In genomic region chr13:64369805-64370172, GRCm38 (mm10) we compare ENCODE assay signal across 8 mouse cellular contexts. TPM values are rescaled to one million over a fixed set of nuclear protein-coding genes. Genes with fewer than 3 reads are reported as not detected.
DNase-seq lines count a peak whose midpoint lies in the region; ATAC-seq and TF ChIP-seq lines count a peak whose summit lies in the region.

No protein-coding gene starts in this region.

- peak overlapping the region; percentile 76 for H3K4me2 ChIP-seq in midbrain, postnatal 0 days (ENCODE audit: low read depth, low read length, poor library complexity, severe bottlenecking)

- ATAC-seq in granulocyte monocyte progenitor cell, adult 5-6 weeks (replicated peaks; ENCODE audit: poor library complexity, severe bottlenecking): peak; percentile 38
- peak; percentile 83 for ATAC-seq in midbrain, postnatal 0 days (ENCODE audit: low FRiP score)

- H3K9me3 ChIP-seq in midbrain, postnatal 0 days (ENCODE audit: low read length): no peaks in the 10 kb centered on the region

- H3K4me3 ChIP-seq in testis, adult 2 months (ENCODE audit: control insufficient read depth, low read depth, low read length): peak overlapping the region; percentile 86
- peak overlapping the region; percentile 65 for H3K4me3 ChIP-seq in midbrain, postnatal 0 days (ENCODE audit: low read depth, low read length)

- WGBS in midbrain, postnatal 0 days: 0% methylated on average over 28 of the region's 29 CpGs

- peaks cover 2% of the 10 kb centered on the region; the same call in 1 of the 2 replicates for H3K4me1 ChIP-seq in testis, adult 2 months (ENCODE audit: control insufficient read depth, insufficient read depth, low read length)
- 0 out of 2 replicates have a peak, but pooled peaks cover 2% of the 10 kb centered on the region for H3K4me1 ChIP-seq in midbrain, postnatal 0 days (ENCODE audit: insufficient read depth, low read length)

- no peak for TF ChIP-seq CTCF in testis, adult 2 months (IDR thresholded peaks at IDR 0.05; ENCODE audit: control insufficient read depth, insufficient read depth, insufficient replicate concordance, low read depth, low read length)
- TF ChIP-seq CTCF in midbrain, postnatal 0 days (IDR thresholded peaks at IDR 0.05): no peak

- H3K9ac ChIP-seq in midbrain, postnatal 0 days (replicated peaks; ENCODE audit: low read length, poor library complexity, severe bottlenecking): peak overlapping the region; percentile 66

- H3K27me3 ChIP-seq in testis, adult 2 months (ENCODE audit: control insufficient read depth, insufficient read depth, low read length): no peaks in the 10 kb centered on the region
- H3K27me3 ChIP-seq in midbrain, postnatal 0 days (ENCODE audit: insufficient read depth, low read length): no peaks in the 10 kb centered on the region

- peak overlapping the region; percentile 12; the same call in 1 of the 2 replicates for H3K27ac ChIP-seq in testis, adult 2 months (ENCODE audit: control insufficient read depth, insufficient read depth, low read depth, low read length)
- peak overlapping the region; percentile 74 for H3K27ac ChIP-seq in midbrain, postnatal 0 days (ENCODE audit: low read depth, low read length)

- H3K36me3 ChIP-seq in testis, adult 2 months (ENCODE audit: control insufficient read depth, insufficient read depth, low read length): no peaks in the 10 kb centered on the region
- peaks cover 17% of the 10 kb centered on the region for H3K36me3 ChIP-seq in midbrain, postnatal 0 days (ENCODE audit: insufficient read depth, low read length)

- peak; percentile 75 for DNase-seq in embryo, embryonic 11 days
- no peak for DNase-seq in embryo, embryonic 9.5 days (ENCODE audit: extremely low spot score)
- no peak for DNase-seq in testis, postnatal 14 days (ENCODE audit: low spot score)
- DNase-seq in liver: peak; percentile 33
- peak; percentile 34 for DNase-seq in midbrain, postnatal 0 days (ENCODE audit: low spot score)
- no peak for DNase-seq in frontal cortex, postnatal 25 days (ENCODE audit: low spot score in 2 of 2)

- no peak for TF ChIP-seq POLR2A in testis, adult 2 months (IDR thresholded peaks at IDR 0.05; ENCODE audit: control insufficient read depth, low read depth, low read length)

RNA-seq across cellular contexts. Expression of gene Ctsl, which starts 0.9 kb away (rescaled TPM):
- polyA plus RNA-seq in testis, adult 2 months (2012; rRNA removed): 120 and 202 TPM in 2 replicates
- 9.3 and 43.6 TPM in 2 replicates for total RNA-seq in granulocyte monocyte progenitor cell, adult 5-6 weeks (2014; fragmentation: Nextera tagmentation)
- 23.3 and 53.2 TPM in 2 replicates for total RNA-seq in granulocyte monocyte progenitor cell, adult 5-6 weeks (2017)
- 185 and 214 TPM in 2 replicates for total RNA-seq in midbrain, postnatal 0 days (2014; rRNA removed)
- 174 and 196 TPM in 2 replicates for polyA plus RNA-seq in midbrain, postnatal 0 days (2015; fragmentation: Nextera tagmentation; extraction: Ambion mirVana)

RNA-seq across cellular contexts. Expression of gene Aaed1, which starts 57.3 kb away (rescaled TPM):
- polyA plus RNA-seq in testis, adult 2 months (2012; rRNA removed): 10.3 and 15.6 TPM in 2 replicates
- total RNA-seq in granulocyte monocyte progenitor cell, adult 5-6 weeks (2014; fragmentation: Nextera tagmentation): 19.1 and 20.5 TPM in 2 replicates
- 37.4 and 37.8 TPM in 2 replicates for total RNA-seq in granulocyte monocyte progenitor cell, adult 5-6 weeks (2017)
- 12.3 and 12.6 TPM in 2 replicates for total RNA-seq in midbrain, postnatal 0 days (2014; rRNA removed)
- polyA plus RNA-seq in midbrain, postnatal 0 days (2015; fragmentation: Nextera tagmentation; extraction: Ambion mirVana): 12.0 and 13.5 TPM in 2 replicates

Comparison
In these comparisons a context has a peak if more than half of its experiments do, and no peak if none do; other contexts are left out.
1. DNase-seq: peak in embryo, embryonic 11 days (single experiment), liver (single experiment) and midbrain, postnatal 0 days (single experiment); none in embryo, embryonic 9.5 days (single experiment), testis, postnatal 14 days (single experiment) and frontal cortex, postnatal 25 days (0 of 2).